Mouse (Mus musculus) myocyte (in vitro differentiated cells): ENCODE results near the gene Elk4.

ENCODE experiments used
- POLR2A ChIP-seq: IDR thresholded peaks from one replicate; pipeline ENCODE4 v1.6.1; 2011; ENCODE audit warnings: low read depth, mild to moderate bottlenecking, control low read depth, moderate library complexity; ENCODE audit not compliant: insufficient read length
- TCF12 ChIP-seq: IDR thresholded peaks from one replicate; pipeline ENCODE4 v1.6.1; 2011; ENCODE audit warnings: mild to moderate bottlenecking, control low read depth; ENCODE audit not compliant: poor library complexity, insufficient read depth, severe bottlenecking

- no peak for TF ChIP-seq TCF12
- no peak for TF ChIP-seq POLR2A
These were observed 4.3 kb upstream of the Elk4 start for GRCm38 (mm10) chr1:132003111-132003510.
